Mouse (Mus musculus) NIH3T3 (cell line): ENCODE measurements around the gene Dbi.

Experiments
- DNase-seq: peaks from one replicate; pipeline ENCODE4 v3.0.0-alpha.2; 2012; ENCODE audit warnings: low read depth

The Dbi gene

GRCm38 (mm10) chr1:120121930-120122530 is 1.2 kb upstream of the Dbi start:
- DNase-seq: no peak

- peak; percentile 87 for DNase-seq
Observed at GRCm38 (mm10) chr1:120120141-120120968, 523 bp downstream of the Dbi start.

- DNase-seq: no peak
Observed at GRCm38 (mm10) chr1:120119389-120119788, 1.5 kb downstream of the Dbi start.

GRCm38 (mm10) chr1:120118854-120119253 is 2.0 kb downstream of the Dbi start:
- DNase-seq: no peak

GRCm38 (mm10) chr1:120116106-120116505 is 4.8 kb downstream of the Dbi start:
- DNase-seq: no peak

- no peak for DNase-seq
Observed at GRCm38 (mm10) chr1:120115671-120116081, 5.2 kb downstream of the Dbi start.

- DNase-seq: peak; percentile 38
Observed at GRCm38 (mm10) chr1:120112251-120113187, 8.4 kb downstream of the Dbi start.

- no peak for DNase-seq
Observed at GRCm38 (mm10) chr1:120111766-120112165, 9.1 kb downstream of the Dbi start.

- DNase-seq: no peak
Observed at GRCm38 (mm10) chr1:120109741-120110432, 11.0 kb downstream of the Dbi start.

- peak; percentile 40 for DNase-seq
Observed at GRCm38 (mm10) chr1:120105556-120105959, 15.3 kb downstream of the Dbi start.

- no peak for DNase-seq
Observed at GRCm38 (mm10) chr1:120101227-120101609, 19.7 kb downstream of the Dbi start.

- no peak for DNase-seq
Observed at GRCm38 (mm10) chr1:120100456-120101226, 20.2 kb downstream of the Dbi start.

GRCm38 (mm10) chr1:120099483-120099882 is 21.4 kb downstream of the Dbi start:
- DNase-seq: peak; percentile 59

- peak; percentile 88 for DNase-seq
Observed at GRCm38 (mm10) chr1:120098327-120098726, 22.6 kb downstream of the Dbi start.

GRCm38 (mm10) chr1:120094920-120095319 is 26.0 kb downstream of the Dbi start:
- DNase-seq: no peak

- peak; percentile 95 for DNase-seq
Observed at GRCm38 (mm10) chr1:120093482-120094134, 27.3 kb downstream of the Dbi start.

- no peak for DNase-seq
Observed at GRCm38 (mm10) chr1:120090880-120091570, 29.9 kb downstream of the Dbi start.

GRCm38 (mm10) chr1:120089180-120089579 is 31.7 kb downstream of the Dbi start:
- no peak for DNase-seq

- no peak for DNase-seq
Observed at GRCm38 (mm10) chr1:120086644-120087043, 34.2 kb downstream of the Dbi start.

GRCm38 (mm10) chr1:120085696-120086095 is 35.2 kb downstream of the Dbi start:
- DNase-seq: no peak
